Mouse (Mus musculus) thymus, adult 2 months (tissue): ENCODE measurements around the gene Atg4c.

Experiments
- CTCF ChIP-seq: fragments of 200-500 bp; IDR thresholded peaks from 2 replicates; pipeline ENCODE4 v1.5.1; 2012; ENCODE audit warnings: mild to moderate bottlenecking, control low read depth, low read length, moderate library complexity, borderline replicate concordance; ENCODE audit not compliant: control insufficient read depth, poor library complexity, insufficient read depth; ENCODE audit errors: extremely low read depth
- POLR2A ChIP-seq: fragments of 200-500 bp; IDR thresholded peaks from 2 replicates; pipeline ENCODE4 v1.6.1; 2012; ENCODE audit warnings: mild to moderate bottlenecking, low read length, control low read depth, moderate library complexity; ENCODE audit not compliant: control insufficient read depth, poor library complexity, insufficient read depth; ENCODE audit errors: extremely low read depth

- TF ChIP-seq POLR2A (no peak), CTCF (no peak)
Measured at GRCm38 (mm10) chr4:99194826-99195225, 1.1 kb downstream of the Atg4c start.
